ENCODE assay signal across 9 mouse cellular contexts in genomic region chr15:79543968-79544367, GRCm38 (mm10). TPM values are rescaled to one million over a fixed set of nuclear protein-coding genes. Genes with fewer than 3 reads are reported as not detected.
DNase-seq lines count a peak whose midpoint lies in the region; ATAC-seq and TF ChIP-seq lines count a peak whose summit lies in the region.
"Had no signal": no experiment of that assay in that cellular context is flagged by ENCODE, and none has a peak within 500 bp of the region (broad histone marks: within the 10 kb centered on the region; RNA-seq: fewer than 3 reads in every experiment).

No protein-coding gene starts in this region.

- peaks cover 3% of the 10 kb centered on the region; the same call in 1 of the 2 replicates for H3K27me3 ChIP-seq in heart, embryonic 13.5 days (replicated peaks)
- no peaks in the 10 kb centered on the region for H3K27me3 ChIP-seq in embryonic facial prominence, embryonic 10.5 days (replicated peaks; ENCODE audit: low read depth, poor library complexity, severe bottlenecking)
- H3K27me3 ChIP-seq in hindbrain, postnatal 0 days (ENCODE audit: insufficient read depth, low read length) = no peaks in the 10 kb centered on the region
- H3K27me3 ChIP-seq in midbrain, embryonic 13.5 days = peaks cover 6% of the 10 kb centered on the region; the same call in 1 of the 2 replicates

- intact Hi-C loops in left cerebral cortex, postnatal 4 days (cut with DNase I) = loop anchor here (10.0 kb wide), 1 partner anchor 61 kb away; the partner anchor contains the start of gene Dmc1
- intact Hi-C loops in gastrocnemius, postnatal 36 days (cut with DNase I) = loop anchor here (2.0 kb wide), 1 partner anchor 15 kb away; no protein-coding TSS in a partner anchor

- H3K4me2 ChIP-seq in heart, embryonic 13.5 days = peak overlapping the region; percentile 80
- H3K4me2 ChIP-seq in hindbrain, postnatal 0 days (ENCODE audit: low read depth, low read length) = peak overlapping the region; percentile 73
- H3K4me2 ChIP-seq in midbrain, embryonic 13.5 days (replicated peaks) = peak overlapping the region; percentile 86

- peak overlapping the region; percentile 78 for H3K4me3 ChIP-seq in heart, embryonic 13.5 days
- H3K4me3 ChIP-seq in embryonic facial prominence, embryonic 10.5 days = peak overlapping the region; percentile 96
- H3K4me3 ChIP-seq in hindbrain, postnatal 0 days (ENCODE audit: low read length) = peak overlapping the region; percentile 92
- H3K4me3 ChIP-seq in midbrain, embryonic 13.5 days (replicated peaks) = peak overlapping the region; percentile 94

- H3K9ac ChIP-seq in heart, embryonic 13.5 days = peak overlapping the region; percentile 34
- no peak overlapping the region for H3K9ac ChIP-seq in hindbrain, postnatal 0 days (replicated peaks; ENCODE audit: low read length)
- H3K9ac ChIP-seq in midbrain, embryonic 13.5 days (replicated peaks) = no peak overlapping the region

- no peak for TF ChIP-seq CTCF in hindbrain, postnatal 0 days (IDR thresholded peaks at IDR 0.05; ENCODE audit: low read depth)

- ATAC-seq in heart, embryonic 13.5 days (ENCODE audit: extremely low read depth, insufficient number of reproducible peaks, low FRiP score, low TSS enrichment) = no peak
- ATAC-seq in hindbrain, postnatal 0 days = no peak
- no peak for ATAC-seq in midbrain, embryonic 13.5 days

- peaks cover 57% of the 10 kb centered on the region for H3K36me3 ChIP-seq in heart, embryonic 13.5 days
- H3K36me3 ChIP-seq in embryonic facial prominence, embryonic 10.5 days (replicated peaks) = peaks cover 61% of the 10 kb centered on the region
- H3K36me3 ChIP-seq in hindbrain, postnatal 0 days (ENCODE audit: insufficient read depth, low read length) = peaks cover 30% of the 10 kb centered on the region; the same call in 1 of the 2 replicates
- H3K36me3 ChIP-seq in midbrain, embryonic 13.5 days = peaks cover 52% of the 10 kb centered on the region

- DNase-seq in heart, postnatal 4 days = no peak
- DNase-seq in embryonic facial prominence, embryonic 10.5 days (ENCODE audit: low spot score) = no peak
- DNase-seq in hindbrain, postnatal 0 days (ENCODE audit: low spot score) = no peak
- DNase-seq in spleen, postnatal 36 days (ENCODE audit: low spot score in 2 of 2) = no peak
- no peak for DNase-seq in left cerebral cortex, postnatal 4 days
- DNase-seq in gastrocnemius, postnatal 36 days = no peak
- DNase-seq: layer of hippocampus, adult 9-11 months had no signal

- no peaks in the 10 kb centered on the region for H3K9me3 ChIP-seq in heart, embryonic 13.5 days
- H3K9me3 ChIP-seq in embryonic facial prominence, embryonic 10.5 days = no peaks in the 10 kb centered on the region
- H3K9me3 ChIP-seq in hindbrain, postnatal 0 days (ENCODE audit: low read length) = no peaks in the 10 kb centered on the region
- no peaks in the 10 kb centered on the region for H3K9me3 ChIP-seq in midbrain, embryonic 13.5 days

- H3K4me1 ChIP-seq in heart, embryonic 13.5 days = peaks cover 43% of the 10 kb centered on the region
- peaks cover 25% of the 10 kb centered on the region for H3K4me1 ChIP-seq in embryonic facial prominence, embryonic 10.5 days
- peaks cover 21% of the 10 kb centered on the region for H3K4me1 ChIP-seq in hindbrain, postnatal 0 days (ENCODE audit: insufficient read depth, low read length)
- H3K4me1 ChIP-seq in midbrain, embryonic 13.5 days (replicated peaks) = peaks cover 42% of the 10 kb centered on the region

- 88% methylated on average over 3 of the region's 3 CpGs for WGBS in heart, embryonic 13.5 days
- WGBS in embryonic facial prominence, embryonic 10.5 days = 96% methylated on average over 3 of the region's 3 CpGs
- 89% methylated on average over 3 of the region's 3 CpGs for WGBS in hindbrain, postnatal 0 days
- over 99% methylated on average over 3 of the region's 3 CpGs for WGBS in midbrain, embryonic 13.5 days

- H3K27ac ChIP-seq in heart, embryonic 13.5 days (replicated peaks) = no peak overlapping the region
- no peak overlapping the region for H3K27ac ChIP-seq in embryonic facial prominence, embryonic 10.5 days (replicated peaks)
- H3K27ac ChIP-seq in hindbrain, postnatal 0 days = no peak overlapping the region
- no peak overlapping the region for H3K27ac ChIP-seq in midbrain, embryonic 13.5 days

RNA-seq across cellular contexts. Expression of gene Ddx17, which starts 2.6 kb away (rescaled TPM):
- polyA plus RNA-seq in heart, embryonic 13.5 days (2015; fragmentation: Nextera tagmentation; extraction: Ambion mirVana) = 26.9 and 28.8 TPM in 2 replicates
- 100 to 1,000 TPM; 221 to 226 TPM for total RNA-seq in heart, postnatal 4 days (2021)
- 43.7 and 44.9 TPM in 2 replicates for polyA plus RNA-seq in embryonic facial prominence, embryonic 10.5 days (2016; fragmentation: Nextera tagmentation; extraction: Ambion mirVana)
- 291 and 334 TPM in 2 replicates for total RNA-seq in hindbrain, postnatal 0 days (2014; rRNA removed)
- 33.5 and 34.2 TPM in 2 replicates for polyA plus RNA-seq in hindbrain, postnatal 0 days (2015; fragmentation: Nextera tagmentation; extraction: Ambion mirVana)
- polyA plus RNA-seq in midbrain, embryonic 13.5 days (2015; fragmentation: Nextera tagmentation; extraction: Ambion mirVana) = 66.4 and 71.4 TPM in 2 replicates
- 100 to 1,000 TPM; 446 to 452 TPM for total RNA-seq in left cerebral cortex, postnatal 4 days (2021)
- 10 to 100 TPM; 54.3 to 67.2 TPM for total RNA-seq in gastrocnemius, postnatal 36 days (2021)

RNA-seq across cellular contexts. Expression of gene Kdelr3, which starts 27.8 kb away (rescaled TPM):
- polyA plus RNA-seq in heart, embryonic 13.5 days (2015; fragmentation: Nextera tagmentation; extraction: Ambion mirVana) = 69.8 and 72.1 TPM in 2 replicates
- 10 to 100 TPM; 25.4 to 25.6 TPM for total RNA-seq in heart, postnatal 4 days (2021)
- polyA plus RNA-seq in embryonic facial prominence, embryonic 10.5 days (2016; fragmentation: Nextera tagmentation; extraction: Ambion mirVana) = 7.1 and 8.8 TPM in 2 replicates
- 6.4 and 9.6 TPM in 2 replicates for total RNA-seq in hindbrain, postnatal 0 days (2014; rRNA removed)
- polyA plus RNA-seq in hindbrain, postnatal 0 days (2015; fragmentation: Nextera tagmentation; extraction: Ambion mirVana) = 8.1 and 9.5 TPM in 2 replicates
- polyA plus RNA-seq in midbrain, embryonic 13.5 days (2015; fragmentation: Nextera tagmentation; extraction: Ambion mirVana) = 6.0 and 8.3 TPM in 2 replicates
- total RNA-seq in left cerebral cortex, postnatal 4 days (2021) = under 1 TPM; 0.72 to 0.91 TPM
- 1 to 10 TPM; 4.0 to 4.3 TPM for total RNA-seq in gastrocnemius, postnatal 36 days (2021)

RNA-seq across cellular contexts. Expression of gene Kcnj4, which starts 38.9 kb away (rescaled TPM):
- 0.19 and 0.21 TPM in 2 replicates for polyA plus RNA-seq in heart, embryonic 13.5 days (2015; fragmentation: Nextera tagmentation; extraction: Ambion mirVana)
- total RNA-seq in heart, postnatal 4 days (2021) = 1 to 10 TPM; 1.3 to 1.7 TPM
- polyA plus RNA-seq in embryonic facial prominence, embryonic 10.5 days (2016; fragmentation: Nextera tagmentation; extraction: Ambion mirVana) = not detected in 2 replicates
- 0.50 and 0.94 TPM in 2 replicates for total RNA-seq in hindbrain, postnatal 0 days (2014; rRNA removed)
- polyA plus RNA-seq in hindbrain, postnatal 0 days (2015; fragmentation: Nextera tagmentation; extraction: Ambion mirVana) = not detected in 2 replicates
- not detected in 2 replicates for polyA plus RNA-seq in midbrain, embryonic 13.5 days (2015; fragmentation: Nextera tagmentation; extraction: Ambion mirVana)
- total RNA-seq in left cerebral cortex, postnatal 4 days (2021) = 10 to 100 TPM; 29.9 to 39.5 TPM
- not detected for total RNA-seq in gastrocnemius, postnatal 36 days (2021)

Comparison
In these comparisons a context has a peak if more than half of its experiments do, and no peak if none do; other contexts are left out.
1. RNA of gene Kcnj4, which starts 38.9 kb away (total RNA-seq): 29.9 to 39.5 TPM in left cerebral cortex, postnatal 4 days; 1.3 to 1.7 TPM in heart, postnatal 4 days, 0.50 to 0.94 TPM in hindbrain, postnatal 0 days and not detected in gastrocnemius, postnatal 36 days; every median in the first group is over 10 times any median in the second.
2. Peak in every context shown above with its lines, with median percentiles within 50 percentile points of each other: H3K4me2 ChIP-seq and H3K4me3 ChIP-seq.